Mouse (Mus musculus) limb, embryonic 12.5 days (tissue): Measurements from ENCODE around the gene Csk. TPM values are rescaled to one million over a fixed set of nuclear protein-coding genes. Genes with fewer than 3 reads are reported as not detected.

Experiments used
- ATAC-seq: fragments of 200-750 bp; cut with Nextera tagmentation; 2 replicates; pipeline ENCODE4 v1.8.0; 2017; ENCODE audit warnings: low read depth, moderate TSS enrichment; ENCODE audit not compliant: insufficient number of reproducible peaks, insufficient read depth, low FRiP score, low TSS enrichment
- H3K27ac ChIP-seq: fragments of 300-500 bp; sonication (generic); 2 replicates; pipeline ENCODE4 v1.5.1; 2016; ENCODE audit warnings: mild to moderate bottlenecking, moderate library complexity
- H3K27me3 ChIP-seq: fragments of 300-500 bp; sonication (generic); 2 replicates; pipeline ENCODE4 v1.6.1; 2016; ENCODE audit warnings: mild to moderate bottlenecking, moderate library complexity
- H3K36me3 ChIP-seq: fragments of 300-500 bp; sonication (generic); 2 replicates; pipeline ENCODE4 v1.6.1; 2016; ENCODE audit warnings: mild to moderate bottlenecking, moderate library complexity
- H3K4me1 ChIP-seq: fragments of 300-500 bp; sonication (generic); replicated peaks from 2 replicates; pipeline ENCODE4 v1.6.1; 2016
- H3K4me2 ChIP-seq: fragments of 300-500 bp; sonication (generic); 2 replicates; pipeline ENCODE4 v1.6.1; 2016; ENCODE audit warnings: mild to moderate bottlenecking, moderate library complexity
- H3K4me3 ChIP-seq: fragments of 300-500 bp; sonication (generic); replicated peaks from 2 replicates; pipeline ENCODE4 v1.5.1; 2016; ENCODE audit warnings: mild to moderate bottlenecking
- H3K9ac ChIP-seq: fragments of 300-500 bp; sonication (generic); replicated peaks from 2 replicates; pipeline ENCODE4 v1.6.1; 2016; ENCODE audit warnings: mild to moderate bottlenecking, moderate library complexity
- H3K9me3 ChIP-seq: fragments of 300-500 bp; sonication (generic); 2 replicates; pipeline ENCODE4 v1.6.1; 2016; ENCODE audit warnings: mild to moderate bottlenecking, moderate library complexity
- WGBS: fragments of 180-500 bp; shearing (Covaris S2); methylation state at CpG from one replicate; pipeline ENCODE4 v1.1.7; 2016; 5-methylcytosine and 5-hydroxymethylcytosine counted together
- polyA plus RNA-seq: library from polyadenylated mRNA; unstranded; fragments of >200 nt; fragmentation: Nextera tagmentation; extraction: Ambion mirVana; gene quantifications from 2 replicates; pipeline ENCODE4 v1.2.1, GENCODE M21; 2016

Gene Csk
- polyA plus RNA-seq, 1 experiment from 2014 or later, result 33.9 TPM

DNA sequence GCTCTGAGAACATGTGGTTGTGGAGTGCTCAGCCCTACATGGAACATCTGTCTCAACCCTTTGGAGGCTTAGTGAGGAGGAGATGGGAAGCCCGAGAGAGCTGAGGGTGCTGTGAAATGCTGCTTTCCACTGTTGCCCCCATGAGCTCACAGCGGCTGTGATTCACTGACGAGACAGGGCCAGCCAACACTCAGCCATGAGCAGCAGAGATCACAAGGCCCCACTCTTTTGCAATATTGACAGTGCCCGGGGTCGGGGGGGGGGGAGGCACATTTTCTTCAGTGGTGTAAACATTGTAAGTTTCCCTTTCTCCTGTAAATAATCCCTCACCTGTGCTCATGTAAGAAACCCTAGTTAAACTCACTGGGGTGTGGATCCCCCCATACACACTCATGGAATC, 18.1 kb upstream of the Csk start:
- WGBS, result 84% methylated on average over 5 of the region's 5 CpGs
- no peak for ATAC-seq
- H3K9ac ChIP-seq, result no peak overlapping the region
- no peaks in the 10 kb centered on the region for H3K36me3 ChIP-seq
- no peak overlapping the region for H3K4me3 ChIP-seq
- H3K9me3 ChIP-seq, result no peaks in the 10 kb centered on the region
- H3K4me1 ChIP-seq, result no peaks in the 10 kb centered on the region
- H3K27me3 ChIP-seq, result no peaks in the 10 kb centered on the region; the same call in 1 of the 2 replicates
- H3K4me2 ChIP-seq, result no peak overlapping the region
- no peak overlapping the region for H3K27ac ChIP-seq

DNA sequence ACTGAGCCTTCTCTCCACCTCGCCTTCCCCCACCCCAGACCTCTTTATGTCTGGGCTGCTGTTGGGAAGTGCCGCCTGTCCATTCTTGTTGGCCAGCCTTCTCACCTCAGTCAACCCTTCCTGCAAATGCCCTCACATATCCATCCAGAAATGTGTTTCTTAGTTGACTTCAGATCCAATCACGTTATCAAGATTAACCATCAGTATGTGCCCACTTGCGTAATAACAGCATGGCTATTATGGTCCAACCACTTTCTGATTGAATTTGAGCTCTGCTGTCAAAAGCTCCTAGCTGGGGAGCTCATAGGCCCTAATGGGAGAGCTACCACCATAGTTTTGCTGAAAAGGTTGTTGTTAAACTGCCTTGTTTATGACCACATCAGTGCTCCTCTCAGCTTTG, 17.6 kb upstream of the Csk start:
- Histone ChIP-seq H3K36me3 (no peaks in the 10 kb centered on the region), H3K9ac (no peak overlapping the region), H3K4me3 (no peak overlapping the region), H3K27ac (no peak overlapping the region), H3K9me3 (no peaks in the 10 kb centered on the region), H3K27me3 (no peaks in the 10 kb centered on the region; the same call in 1 of the 2 replicates), H3K4me2 (no peak overlapping the region), H3K4me1 (no peaks in the 10 kb centered on the region)
- WGBS, result 88% methylated on average over 4 of the region's 4 CpGs
- no peak for ATAC-seq

DNA sequence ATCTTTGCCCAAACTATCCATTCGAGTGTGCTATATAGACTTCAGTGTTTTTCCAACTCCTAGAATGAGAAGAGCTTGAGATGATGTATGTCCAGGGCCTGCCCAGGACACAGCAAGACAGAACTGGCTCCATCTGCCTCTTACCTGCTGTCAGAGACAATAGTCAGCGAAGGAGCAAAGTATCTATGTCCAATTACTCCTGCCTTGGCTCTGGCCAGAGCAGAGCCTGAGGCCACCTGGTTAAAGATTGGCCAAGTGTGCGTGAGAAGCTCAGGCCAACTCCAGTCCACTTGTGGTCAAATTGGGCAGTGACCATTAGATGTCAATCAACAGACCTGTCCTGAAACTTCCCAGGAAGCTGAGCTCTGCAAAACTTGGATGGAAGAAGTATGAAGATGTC, 16.1 kb upstream of the Csk start:
- Histone ChIP-seq H3K36me3 (no peaks in the 10 kb centered on the region), H3K27ac (no peak overlapping the region), H3K9ac (no peak overlapping the region), H3K4me3 (no peak overlapping the region), H3K9me3 (no peaks in the 10 kb centered on the region), H3K27me3 (no peaks in the 10 kb centered on the region; the same call in 1 of the 2 replicates), H3K4me2 (no peak overlapping the region), H3K4me1 (no peaks in the 10 kb centered on the region)
- 83% methylated on average over 3 of the region's 3 CpGs for WGBS
- ATAC-seq, result no peak

DNA sequence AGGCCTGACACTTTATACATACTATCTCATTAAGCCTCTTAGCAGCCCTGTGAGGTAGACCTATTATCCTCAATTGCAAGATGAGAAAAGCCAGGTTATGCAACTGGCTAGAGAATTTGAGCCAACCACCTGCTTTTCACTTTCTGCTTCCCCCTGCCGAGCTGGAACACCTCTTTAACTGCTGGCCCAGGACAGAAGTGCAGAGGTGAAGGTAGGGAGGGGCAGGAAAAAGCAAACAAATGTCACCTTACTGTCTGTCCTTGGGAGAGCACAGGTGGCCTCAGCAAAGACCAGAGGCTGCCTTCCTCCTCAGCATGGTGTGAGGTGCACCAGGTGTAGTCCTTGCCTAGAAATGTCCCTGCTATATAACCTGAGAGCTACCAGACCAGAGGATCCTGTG, 14.8 kb upstream of the Csk start:
- Histone ChIP-seq H3K27ac (no peak overlapping the region), H3K4me2 (no peak overlapping the region), H3K27me3 (no peaks in the 10 kb centered on the region; the same call in 1 of the 2 replicates), H3K4me1 (no peaks in the 10 kb centered on the region), H3K9ac (no peak overlapping the region), H3K4me3 (no peak overlapping the region), H3K9me3 (no peaks in the 10 kb centered on the region), H3K36me3 (no peaks in the 10 kb centered on the region)
- ATAC-seq, result no peak
- 32% methylated on average over 1 of the region's 1 CpGs for WGBS

DNA sequence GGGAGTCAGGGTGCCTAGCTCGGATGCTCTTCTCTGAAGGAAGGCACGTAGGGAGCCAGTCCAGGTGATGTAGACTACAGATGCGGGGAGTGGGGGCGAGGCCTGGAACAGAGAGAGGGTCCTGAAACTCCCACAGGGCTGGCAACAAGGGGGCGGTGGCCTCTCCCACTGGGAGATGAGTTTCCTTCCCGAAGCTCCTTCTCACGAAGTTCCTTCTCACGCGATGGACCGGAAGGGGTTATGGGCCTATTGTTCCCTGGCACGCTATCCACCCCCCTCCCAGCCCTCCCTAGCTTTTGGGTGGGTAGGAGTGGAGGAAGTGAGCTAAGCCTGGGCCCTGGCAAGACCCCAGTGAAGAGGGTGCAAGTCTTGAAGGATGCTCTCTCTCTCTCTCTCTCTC, 14.4 kb upstream of the Csk start:
- Histone ChIP-seq H3K27me3 (no peaks in the 10 kb centered on the region; the same call in 1 of the 2 replicates), H3K4me2 (no peak overlapping the region), H3K4me1 (no peaks in the 10 kb centered on the region), H3K27ac (no peak overlapping the region), H3K4me3 (no peak overlapping the region), H3K9ac (no peak overlapping the region), H3K9me3 (no peaks in the 10 kb centered on the region), H3K36me3 (no peaks in the 10 kb centered on the region)
- ATAC-seq, result no peak
- WGBS, result 65% methylated on average over 11 of the region's 11 CpGs

DNA sequence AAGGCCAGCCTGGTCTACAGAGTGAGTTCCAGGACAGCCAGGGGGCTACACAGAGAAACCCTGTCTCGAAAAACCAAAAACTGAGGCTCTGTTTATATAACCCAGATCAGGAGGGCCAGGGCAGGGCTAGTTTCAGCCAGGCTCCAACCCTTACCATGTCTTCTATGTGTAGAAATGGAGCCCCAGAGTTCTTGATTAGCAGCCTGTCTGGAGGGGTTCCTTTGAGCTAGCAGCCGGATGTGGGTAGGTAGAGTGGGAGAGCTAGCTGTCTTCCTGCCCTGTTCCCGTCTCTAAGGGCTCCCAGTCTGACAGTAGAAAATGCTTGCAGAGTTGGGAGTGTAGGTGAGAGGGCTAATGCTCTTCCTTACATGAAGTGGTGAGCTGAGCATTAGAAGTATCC, 13.7 kb upstream of the Csk start:
- Histone ChIP-seq H3K4me1 (no peaks in the 10 kb centered on the region), H3K9ac (no peak overlapping the region), H3K9me3 (no peaks in the 10 kb centered on the region), H3K27ac (no peak overlapping the region), H3K4me2 (no peak overlapping the region), H3K27me3 (no peaks in the 10 kb centered on the region; the same call in 1 of the 2 replicates), H3K36me3 (no peaks in the 10 kb centered on the region), H3K4me3 (no peak overlapping the region)
- WGBS, result 78% methylated on average over 3 of the region's 3 CpGs
- ATAC-seq, result no peak

DNA sequence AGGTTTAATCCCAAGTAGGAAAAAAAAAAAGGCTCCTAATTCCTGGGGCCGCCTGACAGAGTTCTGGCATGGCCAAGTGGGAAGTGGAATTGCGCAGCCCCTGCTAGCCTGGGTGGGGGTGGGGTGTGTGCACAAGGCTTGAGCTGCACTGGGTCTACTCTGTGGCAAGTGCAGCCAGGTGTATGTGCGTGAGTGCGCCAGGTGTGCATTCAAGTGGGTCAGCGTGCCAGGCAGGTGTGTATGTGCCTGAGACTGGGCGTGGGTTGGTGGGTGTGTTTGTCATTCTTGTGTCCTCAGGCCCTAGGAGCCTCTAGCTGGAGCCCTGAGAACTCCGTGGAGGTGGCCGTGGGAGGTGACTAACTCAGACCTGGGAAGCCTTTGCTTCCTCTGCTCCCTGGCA, 13.1 kb upstream of the Csk start:
- Histone ChIP-seq H3K9me3 (no peaks in the 10 kb centered on the region), H3K36me3 (no peaks in the 10 kb centered on the region), H3K4me1 (no peaks in the 10 kb centered on the region), H3K4me3 (no peak overlapping the region), H3K27me3 (no peaks in the 10 kb centered on the region; the same call in 1 of the 2 replicates), H3K9ac (no peak overlapping the region), H3K4me2 (no peak overlapping the region), H3K27ac (no peak overlapping the region)
- ATAC-seq, result no peak
- WGBS, result 84% methylated on average over 8 of the region's 8 CpGs

DNA sequence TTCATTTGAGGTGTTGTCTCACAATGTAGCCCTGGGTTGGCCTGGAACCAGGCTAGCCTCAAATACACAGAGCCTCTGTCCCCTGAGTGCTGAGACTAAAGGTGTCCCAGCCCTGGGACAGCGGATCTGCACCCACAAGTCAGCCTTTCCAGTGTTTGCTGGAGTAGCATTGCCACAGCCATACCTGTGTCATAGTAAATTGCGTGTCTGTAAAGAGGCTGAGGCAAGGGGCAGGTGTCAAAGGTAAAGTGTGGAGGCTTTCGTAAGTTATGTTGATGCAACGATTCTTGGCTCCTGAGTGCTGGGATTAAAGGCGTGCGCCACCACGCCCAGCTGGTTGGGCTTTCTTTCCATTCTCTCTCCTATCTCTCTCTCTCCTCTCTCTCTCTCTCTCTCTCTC, 11.2 kb upstream of the Csk start:
- Histone ChIP-seq H3K9me3 (no peaks in the 10 kb centered on the region), H3K27me3 (no peaks in the 10 kb centered on the region; the same call in 1 of the 2 replicates), H3K9ac (no peak overlapping the region), H3K4me2 (no peak overlapping the region), H3K36me3 (no peaks in the 10 kb centered on the region), H3K4me1 (no peaks in the 10 kb centered on the region), H3K27ac (no peak overlapping the region), H3K4me3 (no peak overlapping the region)
- no peak for ATAC-seq
- 54% methylated on average over 7 of the region's 7 CpGs for WGBS

DNA sequence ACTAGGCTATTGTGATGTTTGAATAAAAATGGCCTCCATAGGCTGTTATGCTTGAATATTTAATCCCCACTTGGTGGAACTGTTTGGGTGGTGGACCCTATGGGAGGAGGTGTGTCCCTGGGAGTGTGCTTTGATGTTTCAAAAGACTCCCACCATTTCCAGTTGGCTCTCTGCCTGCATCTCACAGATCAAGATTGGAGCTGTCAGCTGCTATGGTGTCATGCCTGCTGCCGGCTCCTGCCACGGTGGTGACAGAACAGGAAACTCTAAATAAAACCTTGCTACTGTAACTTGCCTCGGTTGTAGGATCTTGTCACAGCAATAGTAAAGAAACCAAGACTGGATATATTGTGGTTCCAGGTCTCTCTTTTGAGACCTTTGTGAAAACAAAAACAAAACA, 8.1 kb upstream of the Csk start:
- H3K4me3 ChIP-seq, result no peak overlapping the region
- no peaks in the 10 kb centered on the region for H3K27me3 ChIP-seq
- H3K9me3 ChIP-seq, result no peaks in the 10 kb centered on the region
- ATAC-seq, result no peak
- no peaks in the 10 kb centered on the region for H3K4me1 ChIP-seq
- no peak overlapping the region for H3K4me2 ChIP-seq
- H3K27ac ChIP-seq, result no peak overlapping the region
- H3K36me3 ChIP-seq, result no peaks in the 10 kb centered on the region
- no peak overlapping the region for H3K9ac ChIP-seq
- WGBS, result 78% methylated on average over 3 of the region's 3 CpGs

DNA sequence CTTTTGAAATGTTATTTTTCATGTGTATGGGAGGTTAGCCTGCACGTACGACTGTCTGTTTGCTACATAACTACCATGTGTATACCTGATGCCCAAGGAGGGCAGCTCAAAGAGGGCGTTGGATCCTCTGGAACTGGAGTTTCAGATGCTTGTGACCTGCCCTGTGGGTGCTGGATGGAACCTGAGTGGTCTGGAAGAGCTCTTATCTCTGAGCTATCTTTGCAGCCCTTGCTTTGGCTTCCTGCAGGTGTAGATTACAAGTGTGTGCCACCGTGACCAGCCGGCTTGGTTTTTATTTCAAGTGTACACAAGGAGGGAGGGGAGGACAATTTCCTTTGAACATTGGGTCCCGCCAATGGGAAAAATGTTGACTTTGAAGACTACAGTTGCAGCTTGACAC, 7.1 kb upstream of the Csk start:
- ATAC-seq, result no peak
- 77% methylated on average over 6 of the region's 6 CpGs for WGBS
- H3K36me3 ChIP-seq, result no peaks in the 10 kb centered on the region
- H3K4me3 ChIP-seq, result no peak overlapping the region
- no peaks in the 10 kb centered on the region for H3K27me3 ChIP-seq
- no peak overlapping the region for H3K4me2 ChIP-seq
- H3K27ac ChIP-seq, result no peak overlapping the region
- H3K9me3 ChIP-seq, result no peaks in the 10 kb centered on the region
- H3K4me1 ChIP-seq, result 0 out of 2 replicates have a peak, but pooled peaks cover 4% of the 10 kb centered on the region
- no peak overlapping the region for H3K9ac ChIP-seq

DNA sequence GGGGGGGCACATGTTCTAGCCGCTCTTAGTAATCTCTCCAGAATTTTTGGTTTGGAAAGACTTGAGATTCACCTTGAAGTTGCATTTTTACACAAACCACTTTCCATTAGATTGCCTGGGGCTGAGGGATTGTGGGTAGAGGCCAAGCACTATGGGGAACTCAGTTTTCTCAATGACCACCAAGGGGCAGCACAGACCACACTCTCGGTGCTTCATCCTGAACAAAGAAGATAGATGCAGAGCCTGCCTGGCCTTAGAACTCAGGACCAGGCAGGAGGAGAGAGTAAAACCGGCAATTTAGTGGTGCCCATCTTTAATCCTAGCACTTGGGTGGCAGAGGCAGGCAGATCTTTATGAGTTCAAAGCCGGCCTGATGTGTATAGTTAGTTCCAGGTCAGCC, 6.3 kb upstream of the Csk start:
- Histone ChIP-seq H3K9me3 (no peaks in the 10 kb centered on the region), H3K4me1 (0 out of 2 replicates have a peak, but pooled peaks cover 4% of the 10 kb centered on the region), H3K9ac (no peak overlapping the region), H3K27ac (no peak overlapping the region), H3K27me3 (peaks cover 4% of the 10 kb centered on the region; the same call in 1 of the 2 replicates), H3K4me2 (no peak overlapping the region), H3K36me3 (no peaks in the 10 kb centered on the region), H3K4me3 (no peak overlapping the region)
- peak; percentile 75; the same call in 1 of the 2 replicates for ATAC-seq
- 23% methylated on average over 4 of the region's 4 CpGs for WGBS

DNA sequence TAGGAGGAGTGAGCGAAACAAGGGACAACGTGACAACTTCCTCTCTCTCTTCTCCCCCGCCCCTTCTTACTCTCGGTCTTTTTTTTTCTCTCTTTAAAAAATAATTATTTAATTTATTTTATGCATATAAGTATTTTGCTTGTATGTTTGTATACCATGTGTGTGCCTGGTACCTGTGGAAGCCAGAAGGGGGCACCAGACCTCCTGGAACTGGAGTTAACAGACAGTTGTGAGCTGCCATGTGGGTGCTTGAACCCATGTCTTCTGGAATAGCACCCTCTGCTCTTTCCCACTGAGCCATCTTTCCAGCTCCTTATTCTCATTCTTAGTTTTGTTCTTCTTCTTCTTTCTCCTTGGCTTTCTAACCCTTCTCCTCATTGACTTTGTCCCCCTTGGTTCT, 5.5 kb upstream of the Csk start:
- H3K9me3 ChIP-seq, result no peaks in the 10 kb centered on the region
- 0 out of 2 replicates have a peak, but pooled peaks cover 4% of the 10 kb centered on the region for H3K4me1 ChIP-seq
- H3K9ac ChIP-seq, result no peak overlapping the region
- WGBS, result 83% methylated on average over 4 of the region's 4 CpGs
- ATAC-seq, result no peak
- H3K4me3 ChIP-seq, result no peak overlapping the region
- H3K27ac ChIP-seq, result no peak overlapping the region
- no peak overlapping the region for H3K4me2 ChIP-seq
- no peaks in the 10 kb centered on the region for H3K36me3 ChIP-seq
- H3K27me3 ChIP-seq, result peaks cover 12% of the 10 kb centered on the region
